Mouse (Mus musculus): ENCODE measurements around the gene Rnf157.

Gene Rnf157

DNA sequence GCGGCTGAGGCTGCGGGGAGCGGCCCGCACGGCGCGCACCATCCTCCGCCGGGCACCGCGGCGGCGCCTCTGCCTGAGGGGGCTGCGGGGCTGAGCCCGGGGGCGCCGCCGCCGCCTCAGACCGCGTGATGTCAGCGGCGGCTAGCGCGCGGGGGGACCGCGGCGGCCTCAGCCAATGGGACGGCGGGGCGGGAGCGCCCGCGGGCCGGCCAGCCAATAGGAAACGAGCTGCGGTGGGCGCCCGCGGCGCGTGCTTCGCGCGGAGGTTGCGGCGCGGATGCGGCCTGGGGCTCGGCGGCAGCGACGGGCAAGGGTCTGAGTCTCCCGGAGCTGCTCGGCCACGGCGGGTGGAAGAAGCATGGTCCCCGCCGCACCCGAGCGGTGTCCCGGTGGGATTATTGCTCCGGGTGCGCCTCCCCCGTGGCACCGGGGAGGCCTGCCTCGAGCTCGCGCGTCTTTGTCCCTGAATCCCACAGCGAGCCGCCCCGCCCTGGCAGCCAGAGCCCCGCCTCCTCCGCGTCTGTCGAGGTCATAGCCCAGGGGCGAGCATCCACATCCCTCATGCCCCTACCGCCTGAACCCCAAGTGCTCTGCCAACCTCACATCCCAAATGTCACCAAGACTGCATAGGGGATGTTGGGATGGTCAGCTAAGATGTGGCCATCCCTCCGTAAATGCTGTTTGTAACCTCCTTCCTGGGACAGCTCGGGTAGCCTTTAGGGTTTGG, at the start of gene Rnf157:
Rnf157 (minus strand) TSS at position 129 of the 727 bp plus-strand sequence.
- DNase-seq (ENCODE audit: low read depth): no peak

DNA sequence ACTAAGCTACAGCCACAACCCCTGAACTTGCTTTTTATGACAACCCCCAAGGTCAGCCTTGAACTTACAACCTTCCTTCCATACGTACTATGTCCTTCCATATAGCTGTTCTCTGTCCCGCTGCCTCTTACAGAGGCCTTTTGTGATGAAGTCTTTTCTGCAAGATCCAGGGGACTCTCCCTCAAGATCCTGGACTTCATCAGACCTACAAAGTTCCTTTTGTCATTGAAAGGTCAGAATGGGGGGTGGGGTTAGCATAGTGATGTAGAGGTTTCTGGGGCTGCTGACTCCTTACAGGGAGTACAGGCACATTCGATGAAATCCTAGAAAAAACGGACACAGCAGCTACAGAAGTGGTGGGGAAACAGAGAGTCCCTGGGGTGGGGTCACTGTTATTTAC, 47.0 kb upstream of the Rnf157 start:
- no peak for DNase-seq (ENCODE audit: low read depth)

GRCm38 (mm10) chr11:116456234-116456633, 43.4 kb upstream of the Rnf157 start:
- no peak for DNase-seq (ENCODE audit: low read depth)

GRCm38 (mm10) chr11:116453889-116454288, 41.1 kb upstream of the Rnf157 start:
- DNase-seq (ENCODE audit: low read depth): no peak

- no peak for DNase-seq (ENCODE audit: low read depth)
These were observed 36.5 kb upstream of the Rnf157 start for GRCm38 (mm10) chr11:116449341-116449740.

- no peak for DNase-seq (ENCODE audit: low read depth)
These were observed 35.0 kb upstream of the Rnf157 start for GRCm38 (mm10) chr11:116447822-116448221.

GRCm38 (mm10) chr11:116446308-116446887, 33.6 kb upstream of the Rnf157 start:
- no peak for DNase-seq (ENCODE audit: low read depth)

GRCm38 (mm10) chr11:116445596-116446307, 32.9 kb upstream of the Rnf157 start:
- peak; percentile 81 for DNase-seq (ENCODE audit: low read depth)

GRCm38 (mm10) chr11:116443935-116444334, 31.1 kb upstream of the Rnf157 start:
- DNase-seq (ENCODE audit: low read depth): no peak

- DNase-seq (ENCODE audit: low read depth): no peak
These were observed 30.5 kb upstream of the Rnf157 start for GRCm38 (mm10) chr11:116443311-116443710.

DNA sequence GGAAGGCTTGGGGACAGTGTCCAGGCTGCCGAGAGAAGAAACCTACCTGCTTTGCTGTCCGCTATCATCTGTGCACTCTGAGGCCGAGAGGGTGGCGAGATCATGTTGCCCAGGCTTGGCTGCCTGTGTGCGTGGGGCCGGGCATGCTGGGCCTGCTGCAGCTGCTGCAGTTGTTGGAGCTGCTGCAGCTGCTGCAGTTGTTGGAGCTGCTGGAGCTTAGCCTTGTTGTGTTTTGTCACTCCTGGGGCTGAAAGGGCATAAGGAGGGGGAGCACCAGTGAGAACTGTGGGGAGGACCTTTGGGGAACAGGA, 30.0 kb upstream of the Rnf157 start:
- DNase-seq (ENCODE audit: low read depth): no peak

DNA sequence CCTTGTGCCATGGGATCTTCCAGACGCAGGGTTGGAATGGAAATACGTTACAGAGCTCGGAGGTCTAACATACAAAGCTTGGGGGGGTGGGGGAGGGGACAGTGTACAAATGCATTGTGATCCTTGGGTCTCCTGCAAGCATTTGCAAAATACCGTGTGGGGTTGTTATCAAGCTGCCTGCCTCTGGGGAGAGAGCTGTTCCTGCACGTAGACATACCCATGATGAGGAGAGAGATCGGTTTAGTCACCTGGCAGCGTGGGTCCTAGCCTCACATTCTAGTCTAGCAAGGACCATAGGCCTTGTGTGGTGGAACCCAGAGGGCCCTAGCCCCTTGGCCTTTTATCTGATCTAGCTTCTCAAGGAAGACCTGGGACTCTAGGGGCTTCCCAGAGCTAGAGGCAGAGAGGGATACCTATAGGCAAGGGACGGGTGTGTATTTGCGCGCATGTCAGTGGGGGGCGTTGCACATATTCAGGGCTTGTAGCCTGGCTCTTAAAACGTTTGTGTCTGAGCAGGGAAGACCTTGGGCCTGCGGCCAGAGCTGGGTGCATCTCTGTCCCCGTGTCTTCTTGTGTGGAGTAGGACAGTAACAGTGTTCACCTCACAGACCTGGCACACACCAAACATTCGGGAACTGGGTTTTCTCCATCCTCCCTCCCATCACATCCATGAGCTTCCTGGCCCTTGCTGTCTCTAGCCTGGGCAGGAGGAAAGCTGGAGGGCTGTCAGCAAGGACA, 29.5 kb upstream of the Rnf157 start:
- DNase-seq (ENCODE audit: low read depth): no peak

GRCm38 (mm10) chr11:116440408-116441068, 27.7 kb upstream of the Rnf157 start:
- DNase-seq (ENCODE audit: low read depth): no peak

DNA sequence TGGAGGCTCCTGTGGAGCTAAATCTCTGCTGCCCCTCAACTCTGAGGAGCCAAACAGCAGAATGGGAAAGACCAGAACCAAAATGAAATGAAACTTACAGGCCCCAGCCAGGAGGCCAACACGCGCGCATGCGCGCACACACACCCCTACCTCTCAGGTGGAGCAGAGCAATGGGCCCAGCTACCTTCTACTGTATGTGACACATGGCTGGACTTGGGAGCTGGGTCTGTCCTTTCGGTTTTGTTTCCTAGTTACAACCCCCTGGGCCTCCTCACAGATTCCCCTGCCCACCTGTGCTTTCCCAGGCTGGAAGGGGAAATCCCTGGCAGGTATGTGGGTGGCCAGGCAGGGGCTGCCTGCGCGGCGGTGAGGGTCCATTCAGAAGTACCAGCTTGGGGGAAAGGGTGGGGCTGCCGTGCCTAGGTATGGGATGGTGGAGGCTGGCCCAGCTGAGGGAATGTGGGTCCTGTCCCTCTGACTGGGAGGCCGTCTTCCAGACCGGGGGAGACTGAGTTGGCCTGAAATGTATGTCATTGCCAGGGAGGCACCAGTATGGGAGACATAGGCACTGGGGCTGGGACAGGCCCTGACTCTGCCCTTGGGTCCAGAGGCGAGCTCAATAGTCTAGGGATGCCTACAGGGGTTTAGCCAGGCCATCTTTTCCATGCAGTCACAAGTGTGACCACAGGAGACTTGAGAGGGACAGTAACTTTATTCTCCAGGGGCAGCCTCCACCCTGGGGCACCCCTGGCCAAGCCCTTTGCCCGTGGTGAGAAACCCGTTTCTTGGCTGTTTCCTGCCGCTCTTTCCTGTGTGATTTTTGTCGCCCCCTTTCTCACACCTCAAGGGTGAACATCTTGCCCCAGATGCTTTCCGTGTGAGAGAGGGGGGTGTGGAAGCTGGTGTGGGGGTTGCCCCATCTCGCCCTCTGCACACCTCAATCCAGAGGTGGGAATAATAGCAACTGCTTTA, 26.7 kb upstream of the Rnf157 start:
- no peak for DNase-seq (ENCODE audit: low read depth)

GRCm38 (mm10) chr11:116437541-116437940, 24.7 kb upstream of the Rnf157 start:
- DNase-seq (ENCODE audit: low read depth): no peak

DNA sequence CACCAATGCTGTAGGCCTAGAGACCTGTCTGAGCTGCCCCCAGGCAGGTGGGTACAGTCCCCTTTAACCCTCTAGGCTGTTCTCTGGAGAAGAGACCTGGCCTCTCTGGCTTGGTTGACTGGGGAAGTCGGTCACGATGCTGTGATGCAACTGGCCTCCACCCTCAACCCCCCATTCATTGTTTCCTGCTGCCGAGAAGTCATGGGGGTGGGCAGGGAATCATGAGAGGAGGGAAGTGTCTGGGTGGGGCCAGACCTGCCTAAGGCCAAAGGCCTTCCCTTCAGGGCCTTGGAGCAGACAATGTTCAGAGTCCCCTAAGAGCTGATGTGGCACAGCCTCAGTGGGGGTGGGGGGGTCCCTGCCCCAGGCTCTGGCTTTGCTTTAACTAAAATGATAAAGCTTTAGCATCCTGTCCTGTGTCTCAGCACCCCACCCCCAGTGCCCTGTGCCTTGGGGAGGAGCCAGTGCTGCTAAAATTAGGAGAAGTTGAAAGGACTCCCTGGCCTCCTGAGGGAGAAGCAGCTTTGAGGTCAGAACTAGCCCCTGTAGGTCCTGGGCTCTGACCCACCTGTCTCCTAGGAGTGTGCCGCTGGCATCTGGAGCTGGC, 24.0 kb upstream of the Rnf157 start:
- DNase-seq (ENCODE audit: low read depth): no peak

GRCm38 (mm10) chr11:116435992-116436724, 23.3 kb upstream of the Rnf157 start:
- DNase-seq (ENCODE audit: low read depth): no peak

- no peak for DNase-seq (ENCODE audit: low read depth)
These were observed 22.3 kb upstream of the Rnf157 start for GRCm38 (mm10) chr11:116434967-116435752.

Data from c-Kit-positive CD71-positive TER-119-negative erythroid progenitor cells, embryonic 14.5 days (primary cell).